Mouse (Mus musculus) frontal cortex, postnatal 36 days (tissue): Measurements from ENCODE around the gene 4930523C07Rik.
A peak's percentile ranks its signal among the peaks of the same experiment; 100 is the strongest.

ENCODE experiments used
- DNase-seq, 2 experiments: peaks; one replicate each; pipeline ENCODE4 v3.0.0; 2022; ENCODE audit warnings: low spot score in 2 of 2

Gene 4930523C07Rik

GRCm38 (mm10) chr1:160099659-160100302, 55.6 kb downstream of the 4930523C07Rik start:
- DNase-seq = no peak

- peak; percentile 24 to 37 for DNase-seq
Measured at GRCm38 (mm10) chr1:160100996-160101395, 56.8 kb downstream of the 4930523C07Rik start.

- DNase-seq = no peak
Measured at GRCm38 (mm10) chr1:160105426-160105825, 61.2 kb downstream of the 4930523C07Rik start.

GRCm38 (mm10) chr1:160108604-160109003, 64.4 kb downstream of the 4930523C07Rik start:
- DNase-seq = no peak

GRCm38 (mm10) chr1:160123957-160124356, 79.8 kb downstream of the 4930523C07Rik start:
- DNase-seq = no peak
